Mouse (Mus musculus) spleen, adult 12 weeks (tissue): ENCODE measurements around the gene Dnaja2.

Experiments used
- DNase-seq: peaks from one replicate; pipeline ENCODE4 v3.0.0; 2022; ENCODE audit warnings: low spot score

Gene Dnaja2

GRCm38 (mm10) chr8:85500460-85500859 lies 54.7 kb downstream of the Dnaja2 start:
- no peak for DNase-seq

- no peak for DNase-seq
Observed at GRCm38 (mm10) chr8:85498577-85498976, 56.6 kb downstream of the Dnaja2 start.

GRCm38 (mm10) chr8:85496778-85497177 lies 58.4 kb downstream of the Dnaja2 start:
- no peak for DNase-seq

GRCm38 (mm10) chr8:85496125-85496524 lies 59.0 kb downstream of the Dnaja2 start:
- DNase-seq = no peak

GRCm38 (mm10) chr8:85492940-85493931 lies 61.9 kb downstream of the Dnaja2 start:
- no peak for DNase-seq

- peak; percentile 62 for DNase-seq
Observed at GRCm38 (mm10) chr8:85492125-85492875, 62.8 kb downstream of the Dnaja2 start, which contains the start of gene Gpt2. Gene Gpt2 (plus strand): TSS chr8:85492576.

- DNase-seq = no peak
Observed at GRCm38 (mm10) chr8:85489546-85489945, 65.6 kb downstream of the Dnaja2 start.

GRCm38 (mm10) chr8:85488631-85489030 lies 66.5 kb downstream of the Dnaja2 start:
- DNase-seq = no peak

GRCm38 (mm10) chr8:85487906-85488620 lies 67.1 kb downstream of the Dnaja2 start:
- no peak for DNase-seq
